ENCODE assay signal across 11 mouse cellular contexts in genomic region chr14:78667763-78668162, GRCm38 (mm10).
A peak's percentile ranks its signal among the peaks of the same experiment; 100 is the strongest.
DNase-seq lines count a peak whose midpoint lies in the region; ATAC-seq lines count a peak whose summit lies in the region.
"Had no signal": no experiment of that assay in that cellular context is flagged by ENCODE, and none has a peak within 500 bp of the region (broad histone marks: within the 10 kb centered on the region; RNA-seq: fewer than 3 reads in every experiment).

No protein-coding gene starts in this region.

- no peaks in the 10 kb centered on the region for H3K27me3 ChIP-seq in forebrain, embryonic 16.5 days (replicated peaks; ENCODE audit: control insufficient read depth, insufficient read depth, low read length)
- no peaks in the 10 kb centered on the region for H3K27me3 ChIP-seq in forebrain, embryonic 11.5 days (ENCODE audit: control insufficient read depth, insufficient read depth, low read length)
- H3K27me3 ChIP-seq in kidney, embryonic 16.5 days (ENCODE audit: insufficient read depth, low read length): no peaks in the 10 kb centered on the region
- no peaks in the 10 kb centered on the region for H3K27me3 ChIP-seq in midbrain, embryonic 15.5 days (replicated peaks)
- no peaks in the 10 kb centered on the region for H3K27me3 ChIP-seq in midbrain, embryonic 10.5 days (ENCODE audit: low read depth, poor library complexity, severe bottlenecking)
- H3K27me3 ChIP-seq: embryonic facial prominence, embryonic 13.5 days; heart, embryonic 12.5 days; hindbrain, embryonic 12.5 days; intestine, embryonic 15.5 days had no signal

- H3K4me3 ChIP-seq in forebrain, embryonic 16.5 days (replicated peaks; ENCODE audit: low read length): no peak overlapping the region
- no peak overlapping the region for H3K4me3 ChIP-seq in forebrain, embryonic 11.5 days (ENCODE audit: low read depth, low read length)
- H3K4me3 ChIP-seq in kidney, embryonic 16.5 days (ENCODE audit: low read length): no peak overlapping the region
- H3K4me3 ChIP-seq in midbrain, embryonic 15.5 days: no peak overlapping the region
- H3K4me3 ChIP-seq in midbrain, embryonic 10.5 days: no peak overlapping the region
- H3K4me3 ChIP-seq: embryonic facial prominence, embryonic 13.5 days; heart, adult 2 months; heart, embryonic 12.5 days; hindbrain, embryonic 12.5 days; intestine, embryonic 15.5 days had no signal

- H3K27ac ChIP-seq in forebrain, embryonic 16.5 days (ENCODE audit: low read length): no peak overlapping the region
- H3K27ac ChIP-seq in forebrain, embryonic 11.5 days (ENCODE audit: low read depth, low read length): no peak overlapping the region
- H3K27ac ChIP-seq in kidney, embryonic 16.5 days (ENCODE audit: low read length): no peak overlapping the region
- H3K27ac ChIP-seq in midbrain, embryonic 15.5 days: no peak overlapping the region
- no peak overlapping the region for H3K27ac ChIP-seq in midbrain, embryonic 10.5 days (replicated peaks)
- H3K27ac ChIP-seq: embryonic facial prominence, embryonic 13.5 days; heart, adult 2 months; hindbrain, embryonic 12.5 days; intestine, embryonic 15.5 days had no signal

- no peak overlapping the region for H3K9ac ChIP-seq in forebrain, embryonic 16.5 days (replicated peaks; ENCODE audit: low read depth, low read length)
- H3K9ac ChIP-seq in forebrain, embryonic 11.5 days (ENCODE audit: low read length): no peak overlapping the region
- no peak overlapping the region for H3K9ac ChIP-seq in kidney, embryonic 16.5 days (replicated peaks; ENCODE audit: low read length)
- H3K9ac ChIP-seq in midbrain, embryonic 15.5 days: no peak overlapping the region
- H3K9ac ChIP-seq: embryonic facial prominence, embryonic 13.5 days; heart, embryonic 12.5 days; hindbrain, embryonic 12.5 days; intestine, embryonic 15.5 days had no signal

- peak; percentile 39; the same call in 1 of the 2 replicates for ATAC-seq in forebrain, embryonic 16.5 days
- ATAC-seq in forebrain, embryonic 11.5 days (replicated peaks; ENCODE audit: low FRiP score): no peak
- ATAC-seq in kidney, embryonic 16.5 days (ENCODE audit: low FRiP score, low TSS enrichment): peak; percentile 57; the same call in 1 of the 2 replicates
- ATAC-seq in midbrain, embryonic 15.5 days (replicated peaks): peak; percentile 46

- H3K9me3 ChIP-seq in forebrain, embryonic 16.5 days (ENCODE audit: control insufficient read depth, low read length): no peaks in the 10 kb centered on the region
- H3K9me3 ChIP-seq in forebrain, embryonic 11.5 days (ENCODE audit: control insufficient read depth, low read length): no peaks in the 10 kb centered on the region
- no peaks in the 10 kb centered on the region for H3K9me3 ChIP-seq in kidney, embryonic 16.5 days (ENCODE audit: low read length)
- H3K9me3 ChIP-seq in midbrain, embryonic 15.5 days: no peaks in the 10 kb centered on the region
- H3K9me3 ChIP-seq in midbrain, embryonic 10.5 days (replicated peaks): no peaks in the 10 kb centered on the region
- H3K9me3 ChIP-seq: heart, embryonic 12.5 days; hindbrain, embryonic 12.5 days; intestine, embryonic 15.5 days had no signal

- no peaks in the 10 kb centered on the region for H3K4me1 ChIP-seq in forebrain, embryonic 16.5 days (replicated peaks; ENCODE audit: control insufficient read depth, insufficient read depth, low read length)
- H3K4me1 ChIP-seq in forebrain, embryonic 11.5 days (replicated peaks; ENCODE audit: control insufficient read depth, insufficient read depth, low read length): no peaks in the 10 kb centered on the region
- no peaks in the 10 kb centered on the region for H3K4me1 ChIP-seq in kidney, embryonic 16.5 days (ENCODE audit: insufficient read depth, low read length)
- no peaks in the 10 kb centered on the region for H3K4me1 ChIP-seq in midbrain, embryonic 15.5 days
- no peaks in the 10 kb centered on the region for H3K4me1 ChIP-seq in midbrain, embryonic 10.5 days
- H3K4me1 ChIP-seq: embryonic facial prominence, embryonic 13.5 days; hindbrain, embryonic 12.5 days; intestine, embryonic 15.5 days had no signal

- DNase-seq in forebrain, embryonic 11.5 days (ENCODE audit: low spot score): no peak
- no peak for DNase-seq in kidney, postnatal 4 days
- DNase-seq in midbrain, embryonic 10.5 days (ENCODE audit: low spot score): no peak

- H3K4me2 ChIP-seq in forebrain, embryonic 16.5 days (ENCODE audit: low read length): no peak overlapping the region
- no peak overlapping the region for H3K4me2 ChIP-seq in forebrain, embryonic 11.5 days (ENCODE audit: low read depth, low read length, severe bottlenecking)
- H3K4me2 ChIP-seq in kidney, embryonic 16.5 days (replicated peaks; ENCODE audit: low read depth, low read length): no peak overlapping the region
- H3K4me2 ChIP-seq in midbrain, embryonic 15.5 days: no peak overlapping the region
- H3K4me2 ChIP-seq: embryonic facial prominence, embryonic 13.5 days; heart, embryonic 12.5 days; hindbrain, embryonic 12.5 days; intestine, embryonic 15.5 days had no signal

- no peaks in the 10 kb centered on the region for H3K36me3 ChIP-seq in forebrain, embryonic 16.5 days (ENCODE audit: control insufficient read depth, insufficient read depth)
- H3K36me3 ChIP-seq in forebrain, embryonic 11.5 days (ENCODE audit: control insufficient read depth, insufficient read depth, low read length): no peaks in the 10 kb centered on the region
- no peaks in the 10 kb centered on the region for H3K36me3 ChIP-seq in kidney, embryonic 16.5 days (ENCODE audit: insufficient read depth, low read length)
- H3K36me3 ChIP-seq in midbrain, embryonic 15.5 days (replicated peaks): no peaks in the 10 kb centered on the region
- H3K36me3 ChIP-seq in midbrain, embryonic 10.5 days: no peaks in the 10 kb centered on the region
- H3K36me3 ChIP-seq: embryonic facial prominence, embryonic 13.5 days; heart, embryonic 12.5 days; hindbrain, embryonic 12.5 days; intestine, embryonic 15.5 days had no signal

- 59% methylated on average over 5 of the region's 5 CpGs for WGBS in forebrain, embryonic 16.5 days
- 60% methylated on average over 5 of the region's 5 CpGs for WGBS in forebrain, embryonic 11.5 days
- WGBS in kidney, embryonic 16.5 days: 62% methylated on average over 5 of the region's 5 CpGs
- WGBS in midbrain, embryonic 15.5 days: 65% methylated on average over 5 of the region's 5 CpGs
- 62% methylated on average over 5 of the region's 5 CpGs for WGBS in midbrain, embryonic 10.5 days
